Mouse (Mus musculus) lung, adult 2 months (tissue): ENCODE measurements at regions not wholly inside any gene's neighbourhood (a gene's known extent, or its start where the extent isn't known, plus 50 kb on each side); places are given as distances from the start of the nearest gene placed in this dataset.

Experiments used
- CTCF ChIP-seq: fragments of 200-500 bp; IDR thresholded peaks from 2 replicates; pipeline ENCODE4 v1.5.1; 2011; ENCODE audit warnings: mild to moderate bottlenecking, low read length, control low read depth; ENCODE audit not compliant: insufficient read depth
- POLR2A ChIP-seq: fragments of 200-500 bp; IDR thresholded peaks from 2 replicates; pipeline ENCODE4 v1.6.1; 2011; ENCODE audit warnings: low read depth, mild to moderate bottlenecking, control low read depth, low read length, borderline replicate concordance; ENCODE audit errors: extremely low read depth

DNA sequence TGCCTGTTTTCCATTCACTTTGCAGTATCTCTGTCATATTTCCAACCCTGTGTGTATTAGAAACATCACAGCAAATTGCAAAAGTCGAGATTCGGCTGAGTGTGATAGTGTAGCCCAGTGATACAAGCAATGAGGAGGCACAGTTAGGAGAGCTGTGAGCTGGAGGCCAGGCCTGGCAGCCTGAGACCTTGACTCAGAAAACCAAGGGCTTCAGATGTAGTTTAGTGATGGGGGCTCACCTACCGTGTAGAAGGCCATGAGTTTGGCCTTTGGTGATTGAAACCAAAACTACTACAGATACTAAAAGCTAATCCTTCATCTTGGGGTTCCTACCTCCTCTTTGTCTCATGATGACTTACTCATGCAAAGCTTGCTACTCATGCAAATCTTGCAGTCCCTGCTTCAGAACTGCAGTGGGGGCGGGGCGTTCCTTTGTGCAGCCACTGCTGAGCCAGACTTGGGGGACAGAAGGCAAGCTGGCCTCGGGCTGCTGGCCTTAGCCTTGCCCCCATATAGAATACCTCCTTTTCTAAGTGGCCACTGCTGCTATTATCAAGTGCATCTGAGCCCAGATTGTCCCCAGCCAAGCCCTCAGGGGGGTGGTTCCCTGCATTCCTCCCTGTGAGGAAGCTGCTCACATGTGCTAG is 198.9 kb downstream of the Pik3r1 start:
- no peak for TF ChIP-seq POLR2A
- TF ChIP-seq CTCF, result no peak
